Mouse (Mus musculus): ENCODE data around the gene Ank2.
A peak's percentile ranks its signal among the peaks of the same experiment; 100 is the strongest.

The Ank2 gene

GRCm38 (mm10) chr3:127498742-127499400, at the start of gene Ank2:
TSS of gene Ank2 (minus strand) at chr3:127499350.
- DNase-seq (ENCODE audit: inconsistent age in 2 of 2, low spot score in 1 of 2), result peak; percentile 80 to 89

- peak; percentile 14 to 58 for DNase-seq (ENCODE audit: inconsistent age in 2 of 2, low spot score in 1 of 2)
Observed at GRCm38 (mm10) chr3:127547882-127548281, 48.7 kb upstream of the Ank2 start.

- DNase-seq (ENCODE audit: inconsistent age in 2 of 2, low spot score in 1 of 2), result no peak
Observed at GRCm38 (mm10) chr3:127544610-127545121, 45.5 kb upstream of the Ank2 start.

- no peak for DNase-seq (ENCODE audit: inconsistent age in 2 of 2, low spot score in 1 of 2)
Observed at GRCm38 (mm10) chr3:127543976-127544375, 44.8 kb upstream of the Ank2 start.

- no peak for DNase-seq (ENCODE audit: inconsistent age in 2 of 2, low spot score in 1 of 2)
Observed at GRCm38 (mm10) chr3:127539193-127539592, 40.0 kb upstream of the Ank2 start.

- DNase-seq (ENCODE audit: inconsistent age in 2 of 2, low spot score in 1 of 2), result no peak
Observed at GRCm38 (mm10) chr3:127530293-127530692, 31.1 kb upstream of the Ank2 start.

GRCm38 (mm10) chr3:127529824-127530223, 30.7 kb upstream of the Ank2 start:
- DNase-seq (ENCODE audit: inconsistent age in 2 of 2, low spot score in 1 of 2), result no peak

GRCm38 (mm10) chr3:127529210-127529609, 30.1 kb upstream of the Ank2 start:
- no peak for DNase-seq (ENCODE audit: inconsistent age in 2 of 2, low spot score in 1 of 2)

GRCm38 (mm10) chr3:127527465-127528034, 28.4 kb upstream of the Ank2 start:
- DNase-seq (ENCODE audit: inconsistent age in 2 of 2, low spot score in 1 of 2), result peak in 1 of 2 experiments; percentile 56

GRCm38 (mm10) chr3:127525188-127525819, 26.2 kb upstream of the Ank2 start:
- no peak for DNase-seq (ENCODE audit: inconsistent age in 2 of 2, low spot score in 1 of 2)

GRCm38 (mm10) chr3:127521156-127521555, 22.0 kb upstream of the Ank2 start:
- DNase-seq (ENCODE audit: inconsistent age in 2 of 2, low spot score in 1 of 2), result peak in 1 of 2 experiments; percentile 36

GRCm38 (mm10) chr3:127520300-127520699, 21.1 kb upstream of the Ank2 start:
- peak in 1 of 2 experiments; percentile 61 for DNase-seq (ENCODE audit: inconsistent age in 2 of 2, low spot score in 1 of 2)

- DNase-seq (ENCODE audit: inconsistent age in 2 of 2, low spot score in 1 of 2), result peak in 1 of 2 experiments; percentile 36
Observed at GRCm38 (mm10) chr3:127515251-127515650, 16.1 kb upstream of the Ank2 start.

- peak in 1 of 2 experiments; percentile 32 for DNase-seq (ENCODE audit: inconsistent age in 2 of 2, low spot score in 1 of 2)
Observed at GRCm38 (mm10) chr3:127513699-127514098, 14.5 kb upstream of the Ank2 start.

GRCm38 (mm10) chr3:127512794-127513335, 13.7 kb upstream of the Ank2 start:
- peak; percentile 51 to 82 for DNase-seq (ENCODE audit: inconsistent age in 2 of 2, low spot score in 1 of 2)

- peak; percentile 39 to 79 for DNase-seq (ENCODE audit: inconsistent age in 2 of 2, low spot score in 1 of 2)
Observed at GRCm38 (mm10) chr3:127511786-127512746, 12.9 kb upstream of the Ank2 start.

- DNase-seq (ENCODE audit: inconsistent age in 2 of 2, low spot score in 1 of 2), result no peak
Observed at GRCm38 (mm10) chr3:127507878-127508783, 9.0 kb upstream of the Ank2 start.

- DNase-seq (ENCODE audit: inconsistent age in 2 of 2, low spot score in 1 of 2), result peak; percentile 16 to 72
Observed at GRCm38 (mm10) chr3:127498197-127498741, 881 bp downstream of the Ank2 start.

GRCm38 (mm10) chr3:127492663-127493062, 6.5 kb downstream of the Ank2 start:
- DNase-seq (ENCODE audit: inconsistent age in 2 of 2, low spot score in 1 of 2), result no peak
